Mouse (Mus musculus): ENCODE measurements around the gene Olfr1417.
"Not testable (repeated sequence)": the region's sequence is repeated elsewhere in the genome, so short reads cannot be mapped to it uniquely, and the experiment has no call there.

The Olfr1417 gene

DNA sequence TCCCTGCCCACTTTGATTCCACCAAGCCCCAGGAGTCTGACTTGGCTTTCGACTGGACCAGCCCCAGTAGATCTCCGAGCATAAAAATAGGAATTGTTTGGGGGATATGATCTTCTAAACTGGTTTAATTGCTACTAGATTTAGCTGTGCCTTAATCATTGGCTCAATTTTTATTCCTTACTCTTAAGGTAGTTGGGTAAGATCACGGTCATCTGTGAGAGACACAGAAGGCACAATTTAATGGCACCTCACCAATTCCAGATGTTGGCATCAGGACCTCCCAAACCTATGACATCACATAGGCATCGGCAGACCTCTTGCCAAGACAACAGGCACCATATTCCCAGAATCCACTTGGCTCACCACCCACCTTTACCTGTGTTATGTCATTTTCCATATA lies at the start of gene Olfr1417:
Olfr1417 (minus strand) TSS at position 101 of the 400 bp plus-strand sequence.
- no peak for DNase-seq (ENCODE audit: low read depth, low spot score)

GRCm38 (mm10) chr19:11886265-11886664 lies 47.2 kb upstream of the Olfr1417 start, which contains the start of gene Olfr1420:
Gene Olfr1420, plus strand, starts transcription at chr19:11886565.
- no peak for DNase-seq (ENCODE audit: low read depth, low spot score)

DNA sequence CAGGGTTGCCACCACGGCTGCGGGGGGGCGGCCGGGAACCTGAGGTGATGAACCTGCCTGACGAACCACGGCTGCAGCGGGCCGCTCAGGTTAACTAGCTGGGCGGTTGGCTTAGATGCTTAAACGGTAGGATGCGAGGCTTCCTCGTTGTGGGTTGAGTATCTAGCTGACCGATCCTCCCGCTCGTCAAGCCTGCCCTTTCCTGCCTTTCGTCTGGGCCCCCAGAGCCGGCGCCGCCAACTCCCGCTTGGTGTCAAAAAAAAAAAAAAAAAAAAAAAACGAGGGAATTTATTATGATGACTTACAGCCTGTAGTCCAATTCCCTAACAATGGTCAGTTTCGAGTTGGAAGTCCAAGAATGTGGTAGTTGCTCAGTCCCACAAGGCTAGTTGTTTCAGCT lies 39.4 kb upstream of the Olfr1417 start:
- not testable (repeated sequence) for DNase-seq (ENCODE audit: low read depth, low spot score)

DNA sequence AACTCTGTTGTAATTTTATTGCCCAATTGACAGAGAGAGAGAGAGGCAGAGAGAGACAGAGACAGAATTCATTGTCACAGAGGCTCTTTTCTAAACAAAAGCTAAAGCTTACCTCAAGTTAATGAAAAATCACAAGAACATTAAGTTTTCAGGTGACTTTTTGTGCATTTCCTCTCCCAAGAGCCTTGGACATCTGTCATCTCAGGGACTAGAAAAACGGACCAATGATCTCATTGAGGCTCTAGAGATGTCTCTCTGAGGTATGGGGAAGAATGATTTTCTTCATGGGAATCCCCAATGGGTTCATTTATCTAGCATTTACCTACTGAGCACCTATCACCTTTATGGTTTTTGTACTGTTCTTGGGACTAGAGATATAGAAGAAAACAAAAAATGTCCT lies 36.0 kb upstream of the Olfr1417 start, which contains the start of gene Olfr1419:
Olfr1419 (minus strand) TSS at position 101 of the 400 bp plus-strand sequence.
- no peak for DNase-seq (ENCODE audit: low read depth, low spot score)

DNA sequence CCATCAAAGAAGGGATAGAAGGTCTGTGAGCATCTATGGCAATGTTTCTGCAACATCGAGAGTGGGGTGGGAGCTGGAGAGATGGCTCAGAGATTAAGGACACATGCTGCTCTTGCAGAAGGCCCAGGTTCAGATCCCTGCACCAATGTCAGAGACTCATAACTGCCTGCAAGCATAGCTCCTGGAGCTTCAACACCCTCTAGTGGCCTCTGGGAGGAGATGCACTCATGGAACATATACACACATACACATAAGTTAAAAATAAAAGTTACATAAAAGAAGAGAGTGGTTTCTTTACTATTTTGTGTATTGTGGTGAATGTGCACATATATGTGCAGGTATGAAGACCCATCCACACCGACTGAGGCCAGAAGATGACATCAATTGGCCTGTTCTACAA lies 28.8 kb upstream of the Olfr1417 start:
- no peak for DNase-seq (ENCODE audit: low read depth, low spot score)

- no peak for DNase-seq (ENCODE audit: low read depth, low spot score)
Measured at GRCm38 (mm10) chr19:11860966-11861365, 21.9 kb upstream of the Olfr1417 start, which contains the start of gene Olfr1418. Gene Olfr1418, minus strand, starts transcription at chr19:11861066.

DNA sequence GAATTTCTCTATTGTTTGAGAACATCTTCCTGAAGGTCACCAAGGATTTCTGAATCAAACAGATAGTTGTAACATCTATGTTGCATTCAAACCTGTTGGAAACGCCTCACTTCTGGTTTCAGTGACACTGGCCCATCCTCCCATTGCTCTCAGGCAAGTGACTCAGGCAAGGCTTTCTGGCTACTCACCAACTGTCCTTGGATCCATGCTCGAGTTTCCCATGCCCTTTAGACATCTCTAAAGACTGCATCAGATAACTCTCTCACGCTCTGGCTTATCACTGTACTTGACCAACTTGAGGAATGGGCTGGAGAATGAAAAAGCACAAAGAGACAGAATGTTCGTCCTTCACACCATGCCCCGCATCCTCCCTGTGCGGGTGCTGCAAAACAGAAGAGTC lies 17.5 kb upstream of the Olfr1417 start:
- DNase-seq (ENCODE audit: low read depth, low spot score), result no peak

GRCm38 (mm10) chr19:11854821-11855220 lies 15.8 kb upstream of the Olfr1417 start:
- no peak for DNase-seq (ENCODE audit: low read depth, low spot score)

DNA sequence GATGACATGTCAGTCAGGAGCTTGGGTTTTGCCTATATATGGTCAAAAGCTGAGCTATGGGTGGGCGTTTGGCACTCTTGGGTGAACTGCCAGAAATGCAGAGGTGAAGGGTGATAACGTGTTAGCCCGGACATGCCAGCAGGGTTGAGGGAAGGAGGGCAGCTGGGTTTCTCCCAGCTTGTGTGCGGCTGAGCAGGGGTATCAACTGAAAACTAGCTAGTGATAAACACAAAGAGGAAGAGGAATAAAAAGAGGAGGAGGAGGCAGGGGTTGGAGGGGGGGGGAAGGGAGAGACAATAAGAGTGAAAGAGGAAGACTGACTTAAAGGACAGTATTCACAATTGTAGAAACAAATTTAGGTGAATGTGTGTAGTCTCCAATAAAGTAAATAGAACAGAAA lies 13.6 kb upstream of the Olfr1417 start:
- no peak for DNase-seq (ENCODE audit: low read depth, low spot score)

DNA sequence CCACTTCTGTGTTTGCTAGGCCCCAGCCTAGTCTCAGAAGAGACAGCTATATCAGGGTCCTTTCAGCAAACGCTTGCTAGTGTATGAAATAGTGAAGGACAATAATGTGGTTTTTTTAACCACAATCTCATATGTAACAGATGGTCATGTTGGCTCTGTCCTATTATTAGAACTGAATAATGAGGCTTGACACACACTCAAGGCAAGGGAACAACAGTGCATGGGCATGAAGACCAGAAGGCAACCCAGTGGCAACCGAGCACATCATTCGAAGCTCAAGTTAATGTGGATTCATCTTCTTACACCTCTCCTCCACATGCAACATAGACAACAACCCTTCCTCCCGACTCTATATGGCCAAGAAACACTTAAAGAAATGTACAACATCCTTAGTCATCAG lies 7.3 kb upstream of the Olfr1417 start:
- no peak for DNase-seq (ENCODE audit: low read depth, low spot score)

GRCm38 (mm10) chr19:11823346-11824065 lies 15.5 kb downstream of the Olfr1417 start:
- DNase-seq (ENCODE audit: low read depth, low spot score), result no peak

DNA sequence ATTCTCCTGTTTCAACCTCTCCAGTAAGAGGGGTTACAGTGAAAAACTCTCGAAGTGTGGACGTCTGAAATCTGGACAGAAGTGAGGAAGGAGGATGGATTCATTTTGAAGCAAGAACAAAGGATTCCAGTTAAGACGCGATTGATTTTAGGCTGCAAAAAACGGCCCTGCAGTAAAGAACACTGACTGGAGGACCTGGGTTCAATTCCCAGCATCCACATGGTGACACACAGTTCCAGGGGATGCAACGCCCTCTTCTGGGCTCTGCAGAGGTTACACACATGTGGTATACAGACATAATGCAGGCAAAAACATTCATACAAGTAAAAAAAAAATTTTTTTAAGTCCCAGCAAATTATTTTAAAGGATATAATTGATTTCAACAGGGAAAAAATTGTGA lies 18.8 kb downstream of the Olfr1417 start:
- peak; percentile 5 for DNase-seq (ENCODE audit: low read depth, low spot score)

DNA sequence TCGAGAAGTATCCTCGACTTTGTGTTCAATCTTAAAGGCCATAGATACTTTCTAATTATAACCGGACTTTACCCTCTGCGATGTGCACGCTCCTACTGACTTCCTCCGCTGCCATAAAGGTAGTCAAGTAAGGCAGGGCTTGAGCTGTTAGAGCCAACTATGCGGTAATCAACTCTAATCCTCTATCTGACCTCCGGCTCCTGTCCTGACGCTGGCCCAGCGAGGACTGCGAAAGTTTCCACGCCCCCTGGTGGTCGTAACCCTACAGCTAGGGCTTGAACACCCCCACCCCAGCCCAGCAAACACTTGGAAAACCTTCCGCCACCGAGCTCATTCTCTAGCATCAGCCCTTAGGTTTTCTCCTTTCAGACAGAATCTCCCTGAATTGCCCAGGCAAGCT lies 19.2 kb downstream of the Olfr1417 start:
- peak; percentile 63 for DNase-seq (ENCODE audit: low read depth, low spot score)

GRCm38 (mm10) chr19:11819143-11819700 lies 19.8 kb downstream of the Olfr1417 start, which contains the start of gene Stx3:
Gene Stx3, minus strand, starts transcription at chr19:11819403.
- DNase-seq (ENCODE audit: low read depth, low spot score), result peak; percentile 29

DNA sequence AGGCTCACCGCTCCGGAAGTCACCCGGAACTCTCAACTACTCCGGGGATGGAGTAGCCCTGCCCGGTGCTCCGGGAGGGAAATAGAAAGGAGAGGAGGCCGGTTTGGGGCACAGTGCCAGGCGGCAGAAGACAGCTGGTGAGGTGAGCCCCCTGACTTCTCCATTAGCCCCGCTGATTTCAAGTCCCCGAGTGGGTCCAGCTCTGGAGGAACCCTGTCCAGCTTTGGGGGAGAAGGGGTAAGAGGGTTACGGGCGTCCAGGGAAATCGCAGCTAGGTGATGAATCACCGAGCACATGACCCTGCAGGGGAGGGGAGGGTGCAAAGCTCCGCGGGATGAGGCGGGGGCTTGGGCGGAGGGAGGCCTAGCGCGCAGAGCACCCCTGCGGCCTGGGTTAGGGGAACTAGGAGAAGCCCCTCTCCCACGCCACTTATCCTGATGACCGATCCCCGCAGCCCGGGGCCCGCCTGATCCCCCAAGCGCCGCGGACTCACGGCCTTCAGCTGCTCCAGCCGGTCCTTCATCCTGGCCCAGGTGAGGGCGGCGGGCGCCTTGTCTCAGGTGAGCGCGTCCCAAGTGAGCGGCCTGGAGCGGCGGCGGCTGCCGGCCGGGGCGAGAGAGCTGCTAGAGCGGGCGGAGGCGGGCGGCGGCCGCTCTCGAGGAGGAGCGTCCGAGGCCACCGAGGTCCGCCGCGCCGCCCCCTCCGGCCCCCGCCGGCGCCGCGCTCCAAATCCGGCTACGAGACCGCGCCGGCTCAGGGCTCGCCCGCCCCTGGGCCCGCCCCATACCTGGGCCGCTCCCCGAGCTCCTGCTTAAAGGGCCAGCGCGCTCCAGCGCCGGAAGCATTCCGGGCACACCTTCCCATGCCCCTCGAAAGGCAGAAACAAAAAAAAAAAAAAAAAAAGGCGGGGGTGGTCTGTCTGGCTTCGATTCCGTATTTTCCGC lies 20.5 kb downstream of the Olfr1417 start:
- DNase-seq (ENCODE audit: low read depth, low spot score), result peak; percentile 38

DNA sequence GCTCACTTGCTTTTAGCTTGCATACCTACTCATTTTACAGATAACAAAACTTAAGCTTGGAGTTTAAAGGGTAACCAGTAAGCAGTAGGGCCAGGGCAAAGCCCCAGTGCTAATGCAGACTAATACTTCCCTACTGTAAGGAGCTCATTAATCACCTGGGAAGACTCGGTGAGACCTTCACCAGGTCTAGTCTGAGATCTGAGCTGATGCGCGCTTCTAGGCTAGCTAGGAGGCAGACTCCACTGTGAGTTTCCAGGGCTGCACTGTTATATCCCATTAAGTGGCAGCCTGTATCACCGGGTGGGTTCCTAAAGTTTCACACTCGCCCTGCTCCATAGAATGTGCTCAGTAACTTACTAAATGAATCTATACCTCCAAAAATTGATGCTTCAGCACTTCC lies 21.4 kb downstream of the Olfr1417 start:
- no peak for DNase-seq (ENCODE audit: low read depth, low spot score)

DNA sequence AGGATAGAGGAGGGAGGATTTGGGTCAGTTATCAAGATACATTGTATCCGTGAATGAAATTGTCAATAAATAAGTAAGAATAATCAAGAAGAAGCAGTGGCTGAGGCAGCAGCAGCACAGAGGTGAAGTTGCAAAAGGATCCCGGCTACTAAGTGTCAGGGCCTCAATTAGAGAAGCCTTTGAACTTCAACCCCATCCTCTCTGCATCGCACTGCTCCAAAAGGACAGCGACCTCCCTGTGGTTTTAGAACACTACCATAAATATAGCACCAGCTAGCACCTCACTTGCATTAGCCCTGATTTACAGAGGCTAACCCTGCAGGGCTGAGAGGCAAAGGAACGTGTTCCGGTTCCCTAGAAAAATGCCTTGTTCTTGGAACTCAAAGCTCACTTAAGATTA lies 22.3 kb downstream of the Olfr1417 start:
- DNase-seq (ENCODE audit: low read depth, low spot score), result no peak

DNA sequence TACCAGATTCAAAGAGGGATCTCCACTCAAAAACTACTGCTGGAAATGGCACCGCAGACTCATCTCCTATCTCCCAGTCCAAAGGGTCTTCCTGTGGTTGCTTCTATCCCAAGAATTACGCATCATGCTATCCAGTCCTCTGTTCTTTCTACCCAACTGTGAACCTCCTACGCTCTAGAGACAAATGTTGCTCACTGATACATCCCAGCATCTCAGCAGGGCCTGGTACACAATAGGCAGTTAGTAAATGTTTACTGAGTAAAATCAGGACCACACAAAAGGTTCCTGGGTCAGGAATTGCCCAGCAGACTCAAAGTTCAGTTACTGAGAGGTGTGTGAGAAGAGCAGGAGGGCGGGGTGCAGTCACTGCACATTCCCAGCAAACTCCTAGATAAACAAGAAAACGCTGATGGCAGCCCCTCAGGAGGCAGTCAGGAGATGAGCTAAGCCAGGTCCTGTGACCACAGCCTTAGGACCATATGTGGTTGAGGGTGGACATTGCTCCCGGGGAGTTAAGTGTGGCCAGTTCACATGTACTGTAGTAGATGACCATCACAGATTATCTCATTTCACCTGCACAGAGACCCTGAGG lies 24.2 kb downstream of the Olfr1417 start:
- DNase-seq (ENCODE audit: low read depth, low spot score), result no peak

DNA sequence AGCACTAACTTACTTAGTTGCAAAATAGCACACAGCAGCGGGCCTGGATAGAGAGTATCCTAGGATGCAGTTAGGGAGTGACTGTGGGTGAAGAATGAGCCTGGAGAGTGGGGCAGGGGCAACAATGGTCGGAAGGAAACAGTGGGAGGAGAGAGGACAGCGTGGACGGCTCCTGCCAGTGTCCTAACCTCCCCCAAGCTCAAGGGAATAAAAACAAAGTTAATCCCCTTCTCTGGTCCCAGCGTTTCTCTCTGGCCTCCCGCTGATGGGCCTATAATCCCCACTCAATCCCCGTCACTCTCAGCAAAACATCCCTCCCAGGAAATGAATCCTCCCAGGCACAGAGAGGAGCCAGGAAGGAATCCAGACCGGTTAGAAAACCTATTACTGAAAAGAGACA lies 25.4 kb downstream of the Olfr1417 start:
- DNase-seq (ENCODE audit: low read depth, low spot score), result no peak

- DNase-seq (ENCODE audit: low read depth, low spot score), result no peak
Measured at GRCm38 (mm10) chr19:11813136-11813535, 25.9 kb downstream of the Olfr1417 start.

GRCm38 (mm10) chr19:11811688-11812365 lies 27.2 kb downstream of the Olfr1417 start:
- no peak for DNase-seq (ENCODE audit: low read depth, low spot score)

All from CD4-positive, CD25-positive, alpha-beta regulatory T cell, adult 2 months (primary cell).